Mouse (Mus musculus): ENCODE data around the gene Hand2. TPM values are rescaled to one million over a fixed set of nuclear protein-coding genes. Genes with fewer than 3 reads are reported as not detected.

Hand2 gene
- polyA plus RNA-seq, 1 experiment from 2014 or later = 3.6 TPM

Other genes with a start within 250 kb of the Hand2 start
- 8.3 and 10.0 TPM in 2 replicates for gene Scrg1, start 134.9 kb downstream of the Hand2 start, polyA plus RNA-seq (2014; fragmentation: Nextera tagmentation; extraction: Ambion mirVana)
- gene Sap30, start 166.9 kb downstream of the Hand2 start, polyA plus RNA-seq (2014; fragmentation: Nextera tagmentation; extraction: Ambion mirVana) = 32.8 and 34.4 TPM in 2 replicates
- gene Hmgb2, start 190.9 kb downstream of the Hand2 start, polyA plus RNA-seq (2014; fragmentation: Nextera tagmentation; extraction: Ambion mirVana) = 258 and 290 TPM in 2 replicates